Mouse (Mus musculus): ENCODE results near the gene Haus7. TPM values are rescaled to one million over a fixed set of nuclear protein-coding genes. Genes with fewer than 3 reads are reported as not detected.
"Not testable (repeated sequence)": the region's sequence is repeated elsewhere in the genome, so short reads cannot be mapped to it uniquely, and the experiment has no call there.

Haus7 gene
- polyA plus RNA-seq, 1 experiment: 12.9 TPM

DNA sequence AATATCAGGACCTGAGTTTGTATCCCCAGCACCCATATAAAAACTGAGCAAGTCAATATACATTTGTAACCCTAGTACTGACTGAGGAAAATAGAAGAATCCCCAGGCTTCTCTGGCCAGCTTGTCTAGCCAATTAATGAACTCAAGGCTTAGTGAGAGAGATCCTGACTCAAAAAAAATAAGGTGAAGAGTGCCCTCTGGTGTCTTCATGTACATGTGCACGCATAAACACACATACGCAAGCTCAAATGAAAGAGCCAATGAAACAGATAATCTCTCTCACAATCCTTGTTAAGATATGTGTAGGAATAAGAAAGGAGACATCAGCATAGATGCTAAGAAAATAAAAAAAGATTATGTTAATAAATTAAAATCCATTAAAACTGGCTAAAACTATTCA, 28.8 kb downstream of the Haus7 start:
- Histone ChIP-seq H3K4me1 (ENCODE audit: control insufficient read depth, insufficient read depth, low read length) (no peaks in the 10 kb centered on the region), H3K27ac (ENCODE audit: insufficient read depth, low read depth, low read length) (no peak overlapping the region), H3K36me3 (ENCODE audit: control insufficient read depth, insufficient read depth, low read length) (no peaks in the 10 kb centered on the region), H3K4me3 (ENCODE audit: insufficient read depth, low read depth, low read length) (no peak overlapping the region), H3K27me3 (replicated peaks; ENCODE audit: control insufficient read depth, insufficient read depth, low read length) (no peaks in the 10 kb centered on the region)
- 78% methylated on average over 2 of the region's 2 CpGs for WGBS
- TF ChIP-seq CTCF (conservative IDR thresholded peaks at IDR 0.05; ENCODE audit: insufficient read depth, insufficient read length, low read depth, low read length): no peak
- TF ChIP-seq POLR2A (IDR thresholded peaks at IDR 0.05; ENCODE audit: low read depth, low read length): no peak
- DNase-seq: peak; percentile 29

DNA sequence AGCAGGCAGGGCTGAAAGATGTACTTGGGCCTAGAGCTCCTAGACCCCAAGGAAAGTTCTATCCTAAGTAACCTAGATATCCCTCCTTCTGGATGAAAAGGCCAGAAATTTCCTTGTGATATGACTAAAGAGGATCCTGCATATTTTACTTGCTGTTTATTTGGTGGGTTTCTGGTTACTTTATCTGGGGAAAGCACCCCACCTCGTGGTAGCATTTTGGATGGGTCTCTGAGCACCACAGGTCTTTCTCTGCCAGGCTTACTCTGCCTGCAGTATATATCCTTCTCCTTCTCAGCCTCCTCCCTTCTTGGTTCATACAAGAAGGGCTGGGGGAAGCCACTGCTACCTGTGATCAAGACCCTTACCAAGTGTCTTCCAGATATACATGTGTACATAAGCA, 46.1 kb downstream of the Haus7 start:
- Histone ChIP-seq H3K27ac (ENCODE audit: insufficient read depth, low read depth, low read length) (no peak overlapping the region), H3K36me3 (ENCODE audit: control insufficient read depth, insufficient read depth, low read length) (no peaks in the 10 kb centered on the region), H3K27me3 (replicated peaks; ENCODE audit: control insufficient read depth, insufficient read depth, low read length) (no peaks in the 10 kb centered on the region), H3K4me3 (ENCODE audit: insufficient read depth, low read depth, low read length) (no peak overlapping the region), H3K4me1 (ENCODE audit: control insufficient read depth, insufficient read depth, low read length) (no peaks in the 10 kb centered on the region)
- TF ChIP-seq POLR2A (IDR thresholded peaks at IDR 0.05; ENCODE audit: low read depth, low read length) (no peak), CTCF (conservative IDR thresholded peaks at IDR 0.05; ENCODE audit: insufficient read depth, insufficient read length, low read depth, low read length) (no peak)
- 29% methylated on average over 1 of the region's 1 CpGs for whole genome bisulfite sequencing
- no peak for DNase-seq

DNA sequence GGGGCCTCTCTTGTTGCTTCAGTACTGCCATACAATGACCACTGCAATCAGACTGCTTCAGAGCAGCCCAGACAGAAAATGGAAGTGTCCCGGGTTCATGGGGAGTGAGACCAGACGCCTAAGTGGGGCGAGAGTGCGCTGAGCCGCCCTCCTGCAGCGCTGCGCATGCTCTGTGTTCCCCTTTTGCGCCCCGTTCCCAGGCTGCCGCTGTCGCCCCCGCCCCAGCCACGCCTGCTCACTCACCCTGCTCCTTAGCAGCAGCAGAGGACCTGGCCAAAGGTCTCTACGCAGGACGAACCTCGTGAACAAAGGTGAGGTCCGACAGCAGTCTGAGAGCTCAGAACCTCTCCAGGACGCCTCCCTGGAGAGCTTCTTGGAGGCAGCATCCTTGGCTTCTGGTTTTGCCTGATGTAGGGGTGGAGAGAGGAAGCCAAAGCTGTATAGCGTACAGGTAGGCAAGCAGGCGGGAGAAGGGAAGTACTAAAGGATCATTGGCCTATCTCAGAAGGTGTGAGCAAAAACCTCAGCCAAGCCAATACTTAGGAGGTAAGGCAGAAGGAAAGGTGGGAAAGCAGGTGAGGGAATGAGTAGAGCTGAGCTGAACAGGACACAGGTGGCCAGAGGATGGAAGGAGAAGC, 47.8 kb downstream of the Haus7 start, which contains the start of gene Zfp92:
Zfp92 (plus strand) TSS at position 217 of the 638 bp plus-strand sequence.
- WGBS: 2% methylated on average over 20 of the region's 20 CpGs
- no peaks in the 10 kb centered on the region for H3K36me3 ChIP-seq (ENCODE audit: control insufficient read depth, insufficient read depth, low read length)
- H3K27ac ChIP-seq (ENCODE audit: insufficient read depth, low read depth, low read length): no peak within 1 kb of the TSS
- peak; percentile 44 for DNase-seq
- H3K4me3 ChIP-seq (ENCODE audit: insufficient read depth, low read depth, low read length): no peak within 1 kb of the TSS
- H3K4me1 ChIP-seq (ENCODE audit: control insufficient read depth, insufficient read depth, low read length): no peaks in the 10 kb centered on the region
- no peaks in the 10 kb centered on the region for H3K27me3 ChIP-seq (replicated peaks; ENCODE audit: control insufficient read depth, insufficient read depth, low read length)
- TF ChIP-seq POLR2A (IDR thresholded peaks at IDR 0.05; ENCODE audit: low read depth, low read length) (no peak), CTCF (conservative IDR thresholded peaks at IDR 0.05; ENCODE audit: insufficient read depth, insufficient read length, low read depth, low read length) (no peak)

DNA sequence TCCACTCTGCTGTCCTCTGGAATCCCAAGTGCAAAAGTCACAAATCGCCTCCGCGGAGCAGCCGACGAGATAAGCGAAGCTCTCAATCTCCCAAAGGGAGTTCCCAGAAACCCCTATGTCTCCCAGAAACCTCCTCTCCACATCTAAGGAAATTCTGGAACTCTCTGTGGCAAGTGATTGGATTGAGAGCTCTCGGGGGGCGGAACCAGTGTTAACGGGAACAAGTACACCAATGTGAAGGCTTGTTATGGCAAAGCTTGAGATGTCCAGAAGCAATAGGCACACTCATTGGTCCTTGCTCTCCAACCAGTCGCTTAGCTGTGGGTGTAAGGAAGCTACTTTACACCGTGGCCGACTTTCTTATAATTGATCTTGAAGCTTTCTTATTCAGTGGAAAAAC, 57.2 kb downstream of the Haus7 start:
- TF ChIP-seq CTCF (conservative IDR thresholded peaks at IDR 0.05; ENCODE audit: insufficient read depth, insufficient read length, low read depth, low read length) (no peak), POLR2A (IDR thresholded peaks at IDR 0.05; ENCODE audit: low read depth, low read length) (no peak)
- Histone ChIP-seq H3K36me3 (ENCODE audit: control insufficient read depth, insufficient read depth, low read length) (no peaks in the 10 kb centered on the region), H3K27ac (ENCODE audit: insufficient read depth, low read depth, low read length) (no peak overlapping the region), H3K4me3 (ENCODE audit: insufficient read depth, low read depth, low read length) (no peak overlapping the region), H3K4me1 (ENCODE audit: control insufficient read depth, insufficient read depth, low read length) (no peaks in the 10 kb centered on the region), H3K27me3 (replicated peaks; ENCODE audit: control insufficient read depth, insufficient read depth, low read length) (no peaks in the 10 kb centered on the region)
- 98% methylated on average over 12 of the region's 12 CpGs for WGBS
- no peak for DNase-seq

DNA sequence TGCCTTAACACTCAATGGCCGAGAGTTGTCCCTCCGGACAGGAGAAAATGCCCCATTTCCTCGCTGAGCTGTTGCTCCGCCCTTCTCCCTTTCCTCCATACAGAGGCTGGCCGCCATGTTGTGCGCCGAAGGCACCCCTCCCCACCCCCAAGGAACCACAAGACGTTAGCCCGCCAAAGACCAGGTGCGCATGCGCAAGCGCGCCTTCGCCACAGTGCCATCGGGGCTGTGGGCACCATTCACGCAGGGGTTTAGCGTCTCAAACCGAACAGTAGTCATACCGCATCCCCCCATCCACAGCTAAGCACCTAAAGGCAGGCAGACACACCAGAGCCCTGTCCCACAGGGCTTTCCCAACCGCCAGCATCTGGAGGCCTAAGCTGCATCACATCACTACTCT, 57.9 kb downstream of the Haus7 start:
- no peak for TF ChIP-seq POLR2A (IDR thresholded peaks at IDR 0.05; ENCODE audit: low read depth, low read length)
- no peak for TF ChIP-seq CTCF (conservative IDR thresholded peaks at IDR 0.05; ENCODE audit: insufficient read depth, insufficient read length, low read depth, low read length)
- no peaks in the 10 kb centered on the region for H3K36me3 ChIP-seq (ENCODE audit: control insufficient read depth, insufficient read depth, low read length)
- no peaks in the 10 kb centered on the region for H3K4me1 ChIP-seq (ENCODE audit: control insufficient read depth, insufficient read depth, low read length)
- H3K4me3 ChIP-seq (ENCODE audit: insufficient read depth, low read depth, low read length): no peak overlapping the region
- 93% methylated on average over 20 of the region's 20 CpGs for WGBS
- no peak overlapping the region for H3K27ac ChIP-seq (ENCODE audit: insufficient read depth, low read depth, low read length)
- no peaks in the 10 kb centered on the region for H3K27me3 ChIP-seq (replicated peaks; ENCODE audit: control insufficient read depth, insufficient read depth, low read length)
- DNase-seq: no peak

DNA sequence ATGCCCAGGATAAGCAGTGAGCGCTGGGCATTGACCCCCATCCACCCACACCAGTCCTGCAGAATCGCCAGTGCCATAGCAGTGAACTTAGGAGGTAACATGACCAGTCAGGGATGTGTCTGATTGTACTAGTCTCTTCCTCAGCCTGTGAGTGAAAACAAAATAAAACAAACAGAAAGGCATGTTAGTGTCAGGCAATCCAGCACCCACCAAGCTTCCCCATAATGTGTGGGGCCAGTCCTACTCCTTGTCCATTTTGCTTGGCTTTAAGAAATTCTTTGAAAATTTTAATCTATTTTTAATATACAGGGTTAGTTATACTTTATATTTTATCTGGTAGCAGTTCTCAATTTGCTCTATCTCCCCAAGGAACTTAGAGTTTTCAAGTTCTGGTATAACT, 60.2 kb downstream of the Haus7 start, which contains the start of gene Gm18336:
Gm18336 (minus strand) TSS at position 101 of the 400 bp plus-strand sequence.
- H3K4me3 ChIP-seq (ENCODE audit: insufficient read depth, low read depth, low read length); H3K36me3 ChIP-seq (ENCODE audit: control insufficient read depth, insufficient read depth, low read length); H3K27ac ChIP-seq (ENCODE audit: insufficient read depth, low read depth, low read length); H3K4me1 ChIP-seq (ENCODE audit: control insufficient read depth, insufficient read depth, low read length); H3K27me3 ChIP-seq (replicated peaks; ENCODE audit: control insufficient read depth, insufficient read depth, low read length); DNase-seq: not testable (repeated sequence)
- whole genome bisulfite sequencing: 57% methylated on average over 1 of the region's 2 CpGs

DNA sequence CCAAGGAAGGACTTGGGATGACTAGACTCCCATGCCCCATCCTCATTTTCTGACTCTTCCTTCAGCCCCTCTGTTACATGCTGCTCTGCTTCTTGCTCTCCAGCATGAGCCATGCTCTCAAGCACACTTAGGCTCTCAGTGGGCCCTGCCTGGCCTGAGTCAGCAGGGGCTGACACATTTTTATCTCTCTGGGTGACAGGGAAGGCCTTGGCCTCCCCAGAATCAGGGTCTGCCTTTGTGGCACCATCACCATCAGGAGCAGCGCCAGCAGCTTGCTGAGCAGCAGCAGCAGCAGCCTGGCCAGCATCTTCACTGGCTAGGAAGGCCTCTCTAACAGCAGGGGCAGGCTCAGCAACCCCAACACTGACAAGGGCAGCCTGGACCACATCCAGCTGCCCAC, 62.4 kb downstream of the Haus7 start:
- Histone ChIP-seq H3K4me3 (ENCODE audit: insufficient read depth, low read depth, low read length) (no peak overlapping the region), H3K36me3 (ENCODE audit: control insufficient read depth, insufficient read depth, low read length) (no peaks in the 10 kb centered on the region), H3K27me3 (replicated peaks; ENCODE audit: control insufficient read depth, insufficient read depth, low read length) (no peaks in the 10 kb centered on the region), H3K4me1 (ENCODE audit: control insufficient read depth, insufficient read depth, low read length) (no peaks in the 10 kb centered on the region), H3K27ac (ENCODE audit: insufficient read depth, low read depth, low read length) (no peak overlapping the region)
- WGBS: 100% methylated on average over 1 of the region's 1 CpGs
- TF ChIP-seq CTCF (conservative IDR thresholded peaks at IDR 0.05; ENCODE audit: insufficient read depth, insufficient read length, low read depth, low read length) (no peak), POLR2A (IDR thresholded peaks at IDR 0.05; ENCODE audit: low read depth, low read length) (no peak)
- no peak for DNase-seq

Data from kidney, adult 2 months (tissue).